ENCODE assay signal across 9 mouse cellular contexts in genomic region chr9:89678974-89679373, GRCm38 (mm10). TPM values are rescaled to one million over a fixed set of nuclear protein-coding genes. Genes with fewer than 3 reads are reported as not detected.
DNase-seq lines count a peak whose midpoint lies in the region; ATAC-seq and TF ChIP-seq lines count a peak whose summit lies in the region.
"Had no signal": no experiment of that assay in that cellular context is flagged by ENCODE, and none has a peak within 500 bp of the region (broad histone marks: within the 10 kb centered on the region; RNA-seq: fewer than 3 reads in every experiment).

No protein-coding gene starts in this region.

- H3K4me3 ChIP-seq in lung, embryonic 14.5 days (ENCODE audit: low read depth, low read length), result no peak overlapping the region
- no peak overlapping the region for H3K4me3 ChIP-seq in lung, adult 2 months (replicated peaks; ENCODE audit: extremely low read depth, low read depth, low read length)

- H3K9me3 ChIP-seq in lung, embryonic 14.5 days (ENCODE audit: low read depth, low read length), result no peaks in the 10 kb centered on the region

- ATAC-seq in lung, embryonic 14.5 days (ENCODE audit: insufficient read depth), result peak; percentile 56; the same call in 1 of the 2 replicates
- no peak for ATAC-seq in activated CD4-positive, CD25-positive, alpha-beta regulatory T cell, adult 4 months

- WGBS in lung, embryonic 14.5 days, result 35% methylated on average over 1 of the region's 1 CpGs
- WGBS in lung, adult 2 months, result 57% methylated on average over 1 of the region's 1 CpGs

- TF ChIP-seq CTCF in lung, embryonic 14.5 days (IDR thresholded peaks at IDR 0.05; ENCODE audit: low read depth), result peak; percentile 68
- TF ChIP-seq CTCF in lung, adult 2 months (IDR thresholded peaks at IDR 0.05; ENCODE audit: insufficient read depth, low read length), result no peak

- H3K4me1 ChIP-seq in lung, embryonic 14.5 days (ENCODE audit: insufficient read depth), result no peaks in the 10 kb centered on the region
- H3K4me1 ChIP-seq in lung, adult 2 months (ENCODE audit: control insufficient read depth, insufficient read depth, low read length), result no peaks in the 10 kb centered on the region

- no peaks in the 10 kb centered on the region for H3K36me3 ChIP-seq in lung, embryonic 14.5 days (ENCODE audit: insufficient read depth)

- H3K27me3 ChIP-seq in lung, embryonic 14.5 days (ENCODE audit: insufficient read depth, low read length), result no peaks in the 10 kb centered on the region

- H3K27ac ChIP-seq in lung, embryonic 14.5 days (ENCODE audit: low read depth), result no peak overlapping the region

- no peak overlapping the region for H3K4me2 ChIP-seq in lung, embryonic 14.5 days

- peak; percentile 31 for DNase-seq in adrenal gland, postnatal 14 days
- DNase-seq in adrenal gland, postnatal 25 days, result no peak
- peak; percentile 70 for DNase-seq in lung, embryonic 14.5 days
- no peak for DNase-seq in lung, adult 2 months
- DNase-seq in kidney, postnatal 14 days, result peak; percentile 10
- peak; percentile 47 for DNase-seq in retina, postnatal 1 day
- DNase-seq in B cell, adult 2 months, result no peak

- no peak overlapping the region for H3K9ac ChIP-seq in lung, embryonic 14.5 days

- TF ChIP-seq POLR2A in lung, adult 2 months (IDR thresholded peaks at IDR 0.05; ENCODE audit: borderline replicate concordance, extremely low read depth, low read depth, low read length), result no peak

RNA-seq across cellular contexts. Expression of gene Tmed3, which starts 25.9 kb away (rescaled TPM):
- 67.1 and 72.8 TPM in 2 replicates for total RNA-seq in adrenal gland, postnatal 14 days (2021)
- total RNA-seq in adrenal gland, postnatal 25 days (2021), result 80.1 and 92.7 TPM in 2 replicates
- polyA plus RNA-seq in lung, embryonic 14.5 days (2014; fragmentation: Nextera tagmentation; extraction: Ambion mirVana), result 90.9 and 91.9 TPM in 2 replicates
- polyA plus RNA-seq in lung, adult 2 months (2012; rRNA removed), result 82.2 and 94.2 TPM in 2 replicates
- 10 to 100 TPM; 65.9 to 76.1 TPM for polyA plus RNA-seq in activated CD4-positive, CD25-positive, alpha-beta regulatory T cell, adult 4 months (2017; shearing (Covaris generic))

RNA-seq across cellular contexts. Expression of gene Minar1, which starts 56.0 kb away (rescaled TPM):
- 0.11 and 0.26 TPM in 2 replicates for total RNA-seq in adrenal gland, postnatal 14 days (2021)
- total RNA-seq in adrenal gland, postnatal 25 days (2021), result 0.14 and 0.33 TPM in 2 replicates
- polyA plus RNA-seq in lung, embryonic 14.5 days (2014; fragmentation: Nextera tagmentation; extraction: Ambion mirVana), result 0.03 TPM in 1 of 2 replicates, not detected in the other
- polyA plus RNA-seq in lung, adult 2 months (2012; rRNA removed), result not detected in 2 replicates
- polyA plus RNA-seq in activated CD4-positive, CD25-positive, alpha-beta regulatory T cell, adult 4 months (2017; shearing (Covaris generic)), result under 1 TPM in 1 of 2 experiments, not detected in 1; 0.12 TPM
- total RNA-seq: liver, adult 2 months had no signal
- polyA plus RNA-seq: liver, adult 2 months had no signal

RNA-seq across cellular contexts. Expression of gene Ankrd34c, which starts 59.3 kb away (rescaled TPM):
- total RNA-seq in adrenal gland, postnatal 14 days (2021), result not detected in 2 replicates
- not detected in 2 replicates for total RNA-seq in adrenal gland, postnatal 25 days (2021)
- not detected in 2 replicates for polyA plus RNA-seq in lung, embryonic 14.5 days (2014; fragmentation: Nextera tagmentation; extraction: Ambion mirVana)
- not detected in 2 replicates for polyA plus RNA-seq in lung, adult 2 months (2012; rRNA removed)
- not detected for polyA plus RNA-seq in activated CD4-positive, CD25-positive, alpha-beta regulatory T cell, adult 4 months (2017; shearing (Covaris generic))
- total RNA-seq: liver, adult 2 months had no signal
- polyA plus RNA-seq: liver, adult 2 months had no signal

Comparison
In these comparisons a context has a peak if more than half of its experiments do, and no peak if none do; other contexts are left out.
1. DNase-seq: peak in adrenal gland, postnatal 14 days (single experiment), lung, embryonic 14.5 days (single experiment), kidney, postnatal 14 days (single experiment) and retina, postnatal 1 day (single experiment); none in adrenal gland, postnatal 25 days (single experiment), lung, adult 2 months (single experiment) and B cell, adult 2 months (0 of 2).